Mouse (Mus musculus) heart, embryonic 16.5 days (tissue): ENCODE data around the gene Arrdc2. TPM values are rescaled to one million over a fixed set of nuclear protein-coding genes. Genes with fewer than 3 reads are reported as not detected.

ENCODE experiments used
- ATAC-seq: fragments of 200-750 bp; cut with Nextera tagmentation; replicated peaks from 2 replicates; pipeline ENCODE4 v1.8.0; 2017; ENCODE audit warnings: moderate number of reproducible peaks; ENCODE audit not compliant: insufficient read depth, low FRiP score; ENCODE audit errors: extremely low read depth
- H3K27ac ChIP-seq: fragments of 300-500 bp; sonication (generic); 2 replicates; pipeline ENCODE4 v1.5.1; 2014; ENCODE audit warnings: mild to moderate bottlenecking, low read length, control low read depth, moderate library complexity
- H3K27me3 ChIP-seq: fragments of 300-500 bp; sonication (generic); 2 replicates; pipeline ENCODE4 v1.6.1; 2014; ENCODE audit warnings: low read length, mixed read lengths; ENCODE audit not compliant: control insufficient read depth, insufficient read depth
- H3K36me3 ChIP-seq: fragments of 300-500 bp; sonication (generic); 2 replicates; pipeline ENCODE4 v1.6.1; 2014; ENCODE audit not compliant: control insufficient read depth, insufficient read depth
- H3K4me1 ChIP-seq: fragments of 300-500 bp; sonication (generic); 2 replicates; pipeline ENCODE4 v1.6.1; 2014; ENCODE audit warnings: low read length, mixed read lengths; ENCODE audit not compliant: control insufficient read depth, insufficient read depth
- H3K4me2 ChIP-seq: fragments of 300-500 bp; sonication (generic); 2 replicates; pipeline ENCODE4 v1.6.1; 2014; ENCODE audit warnings: low read depth, mild to moderate bottlenecking, control low read depth, low read length
- H3K4me3 ChIP-seq: fragments of 300-500 bp; sonication (generic); 2 replicates; pipeline ENCODE4 v1.5.1; 2014; ENCODE audit warnings: mild to moderate bottlenecking, control low read depth, low read length
- H3K9ac ChIP-seq: fragments of 300-500 bp; sonication (generic); 2 replicates; pipeline ENCODE4 v1.6.1; 2014; ENCODE audit warnings: low read length, control low read depth
- H3K9me3 ChIP-seq: fragments of 300-500 bp; sonication (generic); replicated peaks from 2 replicates; pipeline ENCODE4 v1.6.1; 2016; ENCODE audit warnings: low read length; ENCODE audit not compliant: control insufficient read depth
- WGBS: fragments of 180-500 bp; shearing (Covaris S2); extraction: QIAGEN DNeasy Blood & Tissue Kit; methylation state at CpG from one replicate; pipeline ENCODE4 v1.1.7; 2014; 5-methylcytosine and 5-hydroxymethylcytosine counted together
- polyA plus RNA-seq: library from polyadenylated mRNA; unstranded; fragments of >200 nt; fragmentation: Nextera tagmentation; extraction: Ambion mirVana; gene quantifications from 2 replicates; pipeline ENCODE4 v1.2.1, GENCODE M21; 2015

Arrdc2 gene
- polyA plus RNA-seq, 1 experiment from 2014 or later: 3.7 TPM

GRCm38 (mm10) chr8:70836666-70837065, 2.9 kb downstream of the Arrdc2 start:
- H3K9ac ChIP-seq: no peak overlapping the region
- H3K4me1 ChIP-seq: peaks cover 21% of the 10 kb centered on the region
- WGBS: 86% methylated on average over 12 of the region's 12 CpGs
- H3K4me2 ChIP-seq: no peak overlapping the region
- H3K9me3 ChIP-seq: no peaks in the 10 kb centered on the region
- H3K27ac ChIP-seq: no peak overlapping the region
- no peaks in the 10 kb centered on the region for H3K27me3 ChIP-seq
- H3K36me3 ChIP-seq: 0 out of 2 replicates have a peak, but pooled peaks cover 5% of the 10 kb centered on the region
- ATAC-seq: no peak
- no peak overlapping the region for H3K4me3 ChIP-seq

- Histone ChIP-seq H3K9ac (peak overlapping the region; percentile 38), H3K27ac (peak overlapping the region; percentile 72), H3K36me3 (0 out of 2 replicates have a peak, but pooled peaks cover 5% of the 10 kb centered on the region), H3K27me3 (no peaks in the 10 kb centered on the region), H3K4me1 (peaks cover 19% of the 10 kb centered on the region), H3K4me2 (peak overlapping the region; percentile 10; the same call in 1 of the 2 replicates), H3K9me3 (no peaks in the 10 kb centered on the region), H3K4me3 (no peak overlapping the region)
- ATAC-seq: no peak
- 92% methylated on average over 3 of the region's 3 CpGs for WGBS
Observed at GRCm38 (mm10) chr8:70834071-70834470, 5.4 kb downstream of the Arrdc2 start.

- Histone ChIP-seq H3K9me3 (no peaks in the 10 kb centered on the region), H3K4me3 (no peak overlapping the region), H3K27me3 (no peaks in the 10 kb centered on the region), H3K36me3 (0 out of 2 replicates have a peak, but pooled peaks cover 5% of the 10 kb centered on the region), H3K4me1 (peaks cover 16% of the 10 kb centered on the region), H3K27ac (peak overlapping the region; percentile 72), H3K9ac (peak overlapping the region; percentile 46), H3K4me2 (peak overlapping the region; percentile 10)
- ATAC-seq: peak; percentile 79
- WGBS: 24% methylated on average over 15 of the region's 15 CpGs
Observed at GRCm38 (mm10) chr8:70833520-70833919, 6.0 kb downstream of the Arrdc2 start.

- Histone ChIP-seq H3K4me3 (no peak overlapping the region), H3K4me1 (peaks cover 14% of the 10 kb centered on the region), H3K9me3 (no peaks in the 10 kb centered on the region), H3K9ac (peak overlapping the region; percentile 46), H3K27ac (peak overlapping the region; percentile 72), H3K36me3 (0 out of 2 replicates have a peak, but pooled peaks cover 5% of the 10 kb centered on the region), H3K27me3 (no peaks in the 10 kb centered on the region), H3K4me2 (peak overlapping the region; percentile 10; the same call in 1 of the 2 replicates)
- no peak for ATAC-seq
- WGBS: 51% methylated on average over 9 of the region's 9 CpGs
Observed at GRCm38 (mm10) chr8:70833018-70833482, 6.5 kb downstream of the Arrdc2 start.

- Histone ChIP-seq H3K4me2 (no peak overlapping the region), H3K36me3 (0 out of 2 replicates have a peak, but pooled peaks cover 5% of the 10 kb centered on the region), H3K4me3 (no peak overlapping the region), H3K27ac (no peak overlapping the region), H3K4me1 (peaks cover 14% of the 10 kb centered on the region), H3K9me3 (no peaks in the 10 kb centered on the region), H3K27me3 (no peaks in the 10 kb centered on the region), H3K9ac (no peak overlapping the region)
- ATAC-seq: no peak
- 63% methylated on average over 11 of the region's 11 CpGs for WGBS
Observed at GRCm38 (mm10) chr8:70832371-70832770, 7.1 kb downstream of the Arrdc2 start.

GRCm38 (mm10) chr8:70831517-70831916, 8.0 kb downstream of the Arrdc2 start:
- H3K27me3 ChIP-seq: no peaks in the 10 kb centered on the region
- no peak overlapping the region for H3K4me3 ChIP-seq
- H3K36me3 ChIP-seq: 0 out of 2 replicates have a peak, but pooled peaks cover 5% of the 10 kb centered on the region
- 88% methylated on average over 8 of the region's 8 CpGs for WGBS
- H3K9me3 ChIP-seq: peaks cover 4% of the 10 kb centered on the region
- ATAC-seq: no peak
- no peak overlapping the region for H3K27ac ChIP-seq
- H3K4me2 ChIP-seq: no peak overlapping the region
- no peak overlapping the region for H3K9ac ChIP-seq
- peaks cover 14% of the 10 kb centered on the region for H3K4me1 ChIP-seq

GRCm38 (mm10) chr8:70827796-70828195, 11.7 kb downstream of the Arrdc2 start:
- WGBS: 89% methylated on average over 1 of the region's 1 CpGs
- ATAC-seq: no peak
- no peaks in the 10 kb centered on the region for H3K27me3 ChIP-seq
- no peak overlapping the region for H3K4me3 ChIP-seq
- no peak overlapping the region for H3K27ac ChIP-seq
- peaks cover 4% of the 10 kb centered on the region for H3K9me3 ChIP-seq
- H3K36me3 ChIP-seq: no peaks in the 10 kb centered on the region
- peaks cover 2% of the 10 kb centered on the region; the same call in 1 of the 2 replicates for H3K4me1 ChIP-seq
- no peak overlapping the region for H3K9ac ChIP-seq
- no peak overlapping the region for H3K4me2 ChIP-seq

GRCm38 (mm10) chr8:70827010-70827409, 12.5 kb downstream of the Arrdc2 start:
- Histone ChIP-seq H3K27me3 (0 out of 2 replicates have a peak, but pooled peaks cover under 1% of the 10 kb centered on the region), H3K4me2 (no peak overlapping the region), H3K9ac (no peak overlapping the region), H3K9me3 (peaks cover 4% of the 10 kb centered on the region), H3K27ac (no peak overlapping the region), H3K4me3 (no peak overlapping the region), H3K4me1 (no peaks in the 10 kb centered on the region), H3K36me3 (no peaks in the 10 kb centered on the region)
- no peak for ATAC-seq
- 91% methylated on average over 2 of the region's 2 CpGs for WGBS

GRCm38 (mm10) chr8:70825816-70826215, 13.7 kb downstream of the Arrdc2 start:
- Histone ChIP-seq H3K4me1 (no peaks in the 10 kb centered on the region), H3K27ac (no peak overlapping the region), H3K36me3 (no peaks in the 10 kb centered on the region), H3K9ac (no peak overlapping the region), H3K27me3 (peaks cover 5% of the 10 kb centered on the region; the same call in 1 of the 2 replicates), H3K4me2 (no peak overlapping the region), H3K9me3 (peaks cover 4% of the 10 kb centered on the region), H3K4me3 (no peak overlapping the region)
- ATAC-seq: no peak
- 74% methylated on average over 8 of the region's 8 CpGs for whole genome bisulfite sequencing
